9 mouse cellular contexts compared by ENCODE assay signal in genomic region chr15:12380548-12380947, GRCm38 (mm10). TPM values are rescaled to one million over a fixed set of nuclear protein-coding genes. Genes with fewer than 3 reads are reported as not detected.
DNase-seq lines count a peak whose midpoint lies in the region; ATAC-seq and TF ChIP-seq lines count a peak whose summit lies in the region.
"Had no signal": no experiment of that assay in that cellular context is flagged by ENCODE, and none has a peak within 500 bp of the region (broad histone marks: within the 10 kb centered on the region; RNA-seq: fewer than 3 reads in every experiment).

No protein-coding gene starts in this region.

- H3K9me3 ChIP-seq in heart, embryonic 12.5 days (replicated peaks), result no peaks in the 10 kb centered on the region
- H3K9me3 ChIP-seq in E14TG2a.4 (ENCODE audit: low read length), result no peaks in the 10 kb centered on the region
- H3K9me3 ChIP-seq in limb, embryonic 11.5 days (ENCODE audit: control insufficient read depth, low read length), result no peaks in the 10 kb centered on the region
- H3K9me3 ChIP-seq: embryonic facial prominence, embryonic 13.5 days had no signal

- no peak for ATAC-seq in heart, embryonic 12.5 days (ENCODE audit: insufficient number of reproducible peaks, low FRiP score)
- no peak for ATAC-seq in limb, embryonic 11.5 days (ENCODE audit: insufficient number of reproducible peaks, low FRiP score, low TSS enrichment, low read depth)

- no peak overlapping the region for H3K27ac ChIP-seq in heart, embryonic 12.5 days (ENCODE audit: poor library complexity, severe bottlenecking)
- no peak overlapping the region for H3K27ac ChIP-seq in limb, embryonic 11.5 days (replicated peaks; ENCODE audit: low read depth, low read length)
- no peak overlapping the region for H3K27ac ChIP-seq in spleen, adult 2 months (ENCODE audit: insufficient read depth, low read length)
- H3K27ac ChIP-seq: embryonic facial prominence, embryonic 13.5 days had no signal

- no peaks in the 10 kb centered on the region for H3K27me3 ChIP-seq in heart, embryonic 12.5 days (replicated peaks)
- H3K27me3 ChIP-seq in E14TG2a.4 (ENCODE audit: insufficient read depth, low read length), result peaks cover 4% of the 10 kb centered on the region; the same call in 1 of the 2 replicates
- H3K27me3 ChIP-seq in limb, embryonic 11.5 days (ENCODE audit: control insufficient read depth, insufficient read depth, low read length), result no peaks in the 10 kb centered on the region
- no peaks in the 10 kb centered on the region for H3K27me3 ChIP-seq in spleen, adult 2 months (ENCODE audit: control insufficient read depth, insufficient read depth, low read length)

- no peak overlapping the region for H3K4me2 ChIP-seq in heart, embryonic 12.5 days
- no peak overlapping the region for H3K4me2 ChIP-seq in limb, embryonic 11.5 days (ENCODE audit: low read depth, severe bottlenecking)
- H3K4me2 ChIP-seq: embryonic facial prominence, embryonic 13.5 days had no signal

- H3K36me3 ChIP-seq in heart, embryonic 12.5 days, result peaks cover 8% of the 10 kb centered on the region; the same call in 1 of the 2 replicates
- no peaks in the 10 kb centered on the region for H3K36me3 ChIP-seq in E14TG2a.4 (ENCODE audit: insufficient read depth, low read length)
- no peaks in the 10 kb centered on the region for H3K36me3 ChIP-seq in limb, embryonic 11.5 days (ENCODE audit: control insufficient read depth, insufficient read depth, low read length)
- H3K36me3 ChIP-seq in spleen, adult 2 months (ENCODE audit: control insufficient read depth, insufficient read depth, low read length), result no peaks in the 10 kb centered on the region

- TF ChIP-seq POLR2A in spleen, adult 2 months (IDR thresholded peaks at IDR 0.05; ENCODE audit: low read depth, low read length), result no peak

- TF ChIP-seq CTCF in E14TG2a.4 (conservative IDR thresholded peaks at IDR 0.05; ENCODE audit: low read length), result peak; percentile 74
- peak; percentile 40; the same call in 1 of the 2 replicates for TF ChIP-seq CTCF in spleen, adult 2 months (IDR thresholded peaks at IDR 0.05; ENCODE audit: extremely low read depth, insufficient read depth, insufficient read length, insufficient replicate concordance)

- H3K4me1 ChIP-seq in heart, embryonic 12.5 days (replicated peaks), result peaks cover 10% of the 10 kb centered on the region
- peaks cover 22% of the 10 kb centered on the region for H3K4me1 ChIP-seq in E14TG2a.4 (replicated peaks; ENCODE audit: low read depth, low read length)
- H3K4me1 ChIP-seq in limb, embryonic 11.5 days (ENCODE audit: control insufficient read depth, insufficient read depth, low read length), result peaks cover 4% of the 10 kb centered on the region; the same call in 1 of the 2 replicates
- H3K4me1 ChIP-seq in spleen, adult 2 months (ENCODE audit: control insufficient read depth, insufficient read depth, insufficient read length), result peaks cover 5% of the 10 kb centered on the region; the same call in 1 of the 2 replicates

- WGBS in heart, embryonic 12.5 days, result 52% methylated on average over 5 of the region's 5 CpGs
- 57% methylated on average over 5 of the region's 5 CpGs for WGBS in limb, embryonic 11.5 days
- 46% methylated on average over 5 of the region's 5 CpGs for WGBS in spleen, adult 2 months

- DNase-seq in heart, adult 8-10 months (ENCODE audit: low spot score), result peak; percentile 56
- peak; percentile 68 for DNase-seq in c-Kit-positive CD71-positive TER-119-negative erythroid progenitor cells, embryonic 14.5 days (ENCODE audit: low read depth)
- peak; percentile 57 for DNase-seq in limb, embryonic 11.5 days (ENCODE audit: low spot score)
- DNase-seq in spleen, adult 2 months (ENCODE audit: low read depth in 1 of 2, low spot score in 2 of 2), result peak; percentile 57 to 61
- DNase-seq in frontal cortex, postnatal 14 days (ENCODE audit: low spot score in 2 of 2), result no peak
- DNase-seq in frontal cortex, adult 2 months (ENCODE audit: extremely low spot score in 1 of 2, low spot score in 1 of 2), result no peak

- no peak overlapping the region for H3K9ac ChIP-seq in heart, embryonic 12.5 days
- no peak overlapping the region for H3K9ac ChIP-seq in limb, embryonic 11.5 days (ENCODE audit: low read length)
- H3K9ac ChIP-seq: embryonic facial prominence, embryonic 13.5 days had no signal

- no peak overlapping the region for H3K4me3 ChIP-seq in heart, embryonic 12.5 days
- H3K4me3 ChIP-seq in E14TG2a.4 (replicated peaks; ENCODE audit: low read length), result no peak overlapping the region
- no peak overlapping the region for H3K4me3 ChIP-seq in limb, embryonic 11.5 days (ENCODE audit: low read depth, low read length)
- H3K4me3 ChIP-seq in spleen, adult 2 months (ENCODE audit: extremely low read depth, insufficient read depth, insufficient read length), result no peak overlapping the region
- H3K4me3 ChIP-seq: embryonic facial prominence, embryonic 13.5 days had no signal

RNA-seq across cellular contexts. Expression of gene 1810049J17Rik, which starts 58.8 kb away (rescaled TPM):
- under 1 TPM in 1 of 4 experiments, not detected in 3; 0.65 TPM for total RNA-seq in heart, adult 8-10 months (2022)
- polyA plus RNA-seq in heart, embryonic 12.5 days (2016; fragmentation: Nextera tagmentation; extraction: Ambion mirVana), result 0.50 and 0.73 TPM in 2 replicates
- polyA plus RNA-seq in limb, embryonic 11.5 days (2014; fragmentation: Nextera tagmentation; extraction: Ambion mirVana), result 0.99 and 1.3 TPM in 2 replicates
- 0.28 TPM in 1 of 2 replicates, not detected in the other for polyA plus RNA-seq in spleen, adult 2 months (2012; rRNA removed)
- 0.34 TPM in 1 of 2 replicates, not detected in the other for polyA plus RNA-seq in frontal cortex, adult 2 months (2012; rRNA removed)
- polyA plus RNA-seq: embryonic facial prominence, embryonic 13.5 days had no signal

RNA-seq across cellular contexts. Expression of gene Golph3, which starts 59.3 kb away (rescaled TPM):
- 10 to 100 TPM; 64.8 to 73.0 (median 72.5) TPM for total RNA-seq in heart, adult 8-10 months (2022)
- polyA plus RNA-seq in heart, embryonic 12.5 days (2016; fragmentation: Nextera tagmentation; extraction: Ambion mirVana), result 92.2 and 92.5 TPM in 2 replicates
- 107 and 111 TPM in 2 replicates for polyA plus RNA-seq in limb, embryonic 11.5 days (2014; fragmentation: Nextera tagmentation; extraction: Ambion mirVana)
- 34.2 and 55.0 TPM in 2 replicates for polyA plus RNA-seq in spleen, adult 2 months (2012; rRNA removed)
- 78.8 and 83.7 TPM in 2 replicates for polyA plus RNA-seq in frontal cortex, adult 2 months (2012; rRNA removed)

Comparison
In these comparisons a context has a peak if more than half of its experiments do, and no peak if none do; other contexts are left out.
1. DNase-seq: peak in heart, adult 8-10 months (single experiment), c-Kit-positive CD71-positive TER-119-negative erythroid progenitor cells, embryonic 14.5 days (single experiment), limb, embryonic 11.5 days (single experiment) and spleen, adult 2 months (2 of 2); none in frontal cortex, postnatal 14 days (0 of 2) and frontal cortex, adult 2 months (0 of 2).